Mouse (Mus musculus) hindbrain, embryonic 11.5 days (tissue): ENCODE data around the gene Ankfn1. TPM values are rescaled to one million over a fixed set of nuclear protein-coding genes. Genes with fewer than 3 reads are reported as not detected.

ENCODE experiments used
- ATAC-seq: fragments of 200-750 bp; cut with Nextera tagmentation; 2 replicates; pipeline ENCODE4 v1.8.0; 2017; ENCODE audit warnings: mild to moderate bottlenecking, moderate TSS enrichment, moderate library complexity; ENCODE audit not compliant: low FRiP score
- DNase-seq: peaks from one replicate; pipeline ENCODE4 v3.0.0-alpha.2; 2015; ENCODE audit warnings: low spot score
- H3K27ac ChIP-seq: fragments of 300-500 bp; sonication (generic); 2 replicates; pipeline ENCODE4 v1.5.1; 2014; ENCODE audit warnings: mild to moderate bottlenecking, low read depth, low read length
- H3K27me3 ChIP-seq: fragments of 300-500 bp; sonication (generic); 2 replicates; pipeline ENCODE4 v1.6.1; 2014; ENCODE audit warnings: mild to moderate bottlenecking, low read length, moderate library complexity, mixed read lengths; ENCODE audit not compliant: control insufficient read depth, insufficient read depth
- H3K36me3 ChIP-seq: fragments of 300-500 bp; sonication (generic); 2 replicates; pipeline ENCODE4 v1.6.1; 2014; ENCODE audit warnings: mild to moderate bottlenecking, low read length, moderate library complexity, mixed read lengths; ENCODE audit not compliant: control insufficient read depth, insufficient read depth
- H3K4me1 ChIP-seq: fragments of 300-500 bp; sonication (generic); replicated peaks from 2 replicates; pipeline ENCODE4 v1.6.1; 2014; ENCODE audit warnings: low read length, mixed read lengths; ENCODE audit not compliant: control insufficient read depth, insufficient read depth
- H3K4me2 ChIP-seq: fragments of 300-500 bp; sonication (generic); replicated peaks from 2 replicates; pipeline ENCODE4 v1.6.1; 2014; ENCODE audit warnings: mild to moderate bottlenecking, low read depth, low read length
- H3K4me3 ChIP-seq: fragments of 300-500 bp; sonication (generic); 2 replicates; pipeline ENCODE4 v1.5.1; 2014; ENCODE audit warnings: low read depth, low read length
- H3K9ac ChIP-seq: fragments of 300-500 bp; sonication (generic); 2 replicates; pipeline ENCODE4 v1.6.1; 2014; ENCODE audit warnings: low read depth, low read length
- H3K9me3 ChIP-seq: fragments of 300-500 bp; sonication (generic); 2 replicates; pipeline ENCODE4 v1.6.1; 2016; ENCODE audit warnings: low read length; ENCODE audit not compliant: control insufficient read depth
- WGBS: fragments of 180-500 bp; shearing (Covaris S2); extraction: QIAGEN DNeasy Blood & Tissue Kit; methylation state at CpG from one replicate; pipeline ENCODE4 v1.1.7; 2014; 5-methylcytosine and 5-hydroxymethylcytosine counted together
- polyA plus RNA-seq: library from polyadenylated mRNA; unstranded; fragments of >200 nt; fragmentation: Nextera tagmentation; extraction: Ambion mirVana; gene quantifications from 2 replicates; pipeline ENCODE4 v1.2.1, GENCODE M21; 2014

Gene Ankfn1
- polyA plus RNA-seq = 2.1 TPM in 2 replicates

DNA sequence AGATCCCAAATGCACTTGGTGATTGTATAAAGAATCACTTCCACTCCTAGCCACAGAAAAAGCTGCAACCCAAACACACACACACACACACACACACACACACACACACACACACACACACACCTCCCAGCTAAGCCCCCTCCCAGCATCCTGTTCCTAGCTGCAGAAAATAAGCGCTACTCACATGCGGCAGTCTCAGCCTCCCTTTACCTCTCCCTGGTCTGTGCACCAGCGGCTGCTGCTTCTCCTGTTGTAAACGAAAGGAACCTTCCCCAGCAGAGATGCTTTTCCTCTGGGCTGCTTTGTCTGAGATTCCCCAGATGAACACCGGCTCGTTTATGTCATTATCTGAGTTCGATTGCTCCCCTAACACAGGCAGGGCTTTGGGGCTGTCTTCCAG, at the start of gene Ankfn1:
Gene Ankfn1, minus strand, starts transcription at position 223 of the 400 bp plus-strand sequence.
- Histone ChIP-seq H3K9ac (no peak within 1 kb of the TSS), H3K9me3 (no peaks in the 10 kb centered on the region), H3K27me3 (no peaks in the 10 kb centered on the region), H3K27ac (no peak within 1 kb of the TSS), H3K4me1 (no peaks in the 10 kb centered on the region), H3K4me2 (no peak within 1 kb of the TSS), H3K36me3 (no peaks in the 10 kb centered on the region), H3K4me3 (no peak within 1 kb of the TSS)
- DNase-seq (no peak), ATAC-seq (no peak)
- 56% methylated on average over 7 of the region's 7 CpGs for WGBS

DNA sequence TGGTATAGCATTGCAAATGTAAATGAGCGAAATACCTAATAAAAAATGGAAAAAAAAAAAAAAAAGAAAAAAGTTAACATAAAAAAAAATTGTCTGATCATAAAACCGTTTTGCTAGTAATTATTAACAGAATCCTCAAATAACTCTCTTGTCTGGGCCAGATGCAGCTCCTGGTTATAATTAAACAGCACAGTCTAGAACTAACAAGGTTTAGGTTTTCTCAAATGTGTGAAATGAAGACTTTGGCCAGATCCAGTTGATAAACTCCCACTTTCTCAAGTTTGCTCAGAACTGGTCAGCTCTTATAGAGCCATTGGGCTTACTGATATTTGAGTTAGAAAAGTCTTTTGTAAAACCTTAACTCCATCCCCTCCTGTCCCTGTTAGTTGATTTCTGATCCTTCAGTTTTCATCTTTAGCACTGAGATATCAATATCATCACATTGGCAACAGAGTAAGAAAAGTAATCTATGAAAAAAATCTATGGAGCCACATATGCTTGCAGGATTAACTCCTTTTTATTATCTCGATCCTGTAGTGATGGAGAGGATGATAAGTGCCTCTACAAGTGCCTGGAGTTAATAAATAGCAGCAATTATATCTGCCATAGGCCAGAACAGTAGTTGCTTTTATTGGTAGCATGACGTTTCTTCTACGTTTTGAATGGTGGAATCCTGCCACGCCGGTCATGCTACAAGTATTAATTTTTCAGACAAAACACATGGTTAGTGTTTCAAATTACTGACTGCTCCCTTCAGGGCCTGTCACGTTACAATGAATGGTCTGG, 46.4 kb upstream of the Ankfn1 start:
- Histone ChIP-seq H3K4me1 (no peaks in the 10 kb centered on the region), H3K4me2 (no peak overlapping the region), H3K27ac (no peak overlapping the region), H3K27me3 (no peaks in the 10 kb centered on the region), H3K4me3 (no peak overlapping the region), H3K36me3 (no peaks in the 10 kb centered on the region), H3K9me3 (no peaks in the 10 kb centered on the region), H3K9ac (no peak overlapping the region)
- ATAC-seq (no peak), DNase-seq (no peak)
- WGBS = 77% methylated on average over 7 of the region's 8 CpGs

DNA sequence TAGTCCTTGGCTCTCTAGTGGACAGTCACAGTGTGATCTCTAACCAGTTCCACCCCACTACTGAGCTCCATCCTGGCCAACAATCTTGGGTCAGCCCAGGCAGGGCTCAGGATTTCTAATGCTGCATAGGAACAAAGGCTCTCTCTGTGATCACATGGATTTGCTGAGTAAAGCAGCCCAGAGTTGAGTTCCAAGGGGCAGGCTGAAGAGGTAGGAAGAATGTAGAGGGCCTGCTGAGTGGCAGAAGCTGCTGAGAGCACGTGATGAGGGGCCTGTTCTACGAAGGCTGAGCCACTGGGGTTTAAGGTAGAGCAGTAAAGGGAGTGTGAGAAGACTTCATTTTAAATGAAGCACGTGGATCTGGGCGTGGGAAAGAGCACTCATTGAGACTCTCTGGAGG, 41.1 kb upstream of the Ankfn1 start:
- 27% methylated on average over 4 of the region's 4 CpGs for WGBS
- ATAC-seq = no peak

DNA sequence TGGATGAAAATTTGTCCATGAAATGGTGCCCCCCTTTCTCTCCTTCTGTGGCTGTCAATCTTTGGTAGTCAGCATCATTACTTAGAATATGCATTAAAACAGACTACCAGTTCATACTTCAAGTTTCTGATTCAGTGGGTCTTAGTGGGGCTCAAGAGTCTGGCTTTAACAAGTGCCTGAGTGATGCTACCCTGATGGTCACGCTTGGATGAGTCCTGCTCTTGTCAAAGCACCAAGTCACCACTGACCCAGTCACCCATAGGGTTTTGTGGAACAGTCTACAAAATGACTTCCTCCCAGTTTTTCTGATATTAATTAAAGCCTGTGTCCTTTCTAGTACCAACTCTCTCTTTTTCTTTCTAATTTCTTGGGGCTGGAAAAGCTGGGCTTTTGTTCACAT, 34.0 kb upstream of the Ankfn1 start:
- Histone ChIP-seq H3K27ac (no peak overlapping the region), H3K4me1 (no peaks in the 10 kb centered on the region), H3K4me3 (no peak overlapping the region), H3K9ac (no peak overlapping the region), H3K36me3 (no peaks in the 10 kb centered on the region), H3K9me3 (no peaks in the 10 kb centered on the region), H3K4me2 (no peak overlapping the region), H3K27me3 (no peaks in the 10 kb centered on the region)
- DNase-seq = no peak
- 83% methylated on average over 1 of the region's 1 CpGs for WGBS
- ATAC-seq = no peak

More for the DNA sequence above, 41.1 kb upstream of the Ankfn1 start:
- Histone ChIP-seq H3K9me3 (no peaks in the 10 kb centered on the region), H3K27ac (no peak overlapping the region), H3K27me3 (no peaks in the 10 kb centered on the region), H3K9ac (no peak overlapping the region), H3K4me2 (no peak overlapping the region), H3K4me3 (no peak overlapping the region), H3K4me1 (no peaks in the 10 kb centered on the region), H3K36me3 (no peaks in the 10 kb centered on the region)
- no peak for DNase-seq

DNA sequence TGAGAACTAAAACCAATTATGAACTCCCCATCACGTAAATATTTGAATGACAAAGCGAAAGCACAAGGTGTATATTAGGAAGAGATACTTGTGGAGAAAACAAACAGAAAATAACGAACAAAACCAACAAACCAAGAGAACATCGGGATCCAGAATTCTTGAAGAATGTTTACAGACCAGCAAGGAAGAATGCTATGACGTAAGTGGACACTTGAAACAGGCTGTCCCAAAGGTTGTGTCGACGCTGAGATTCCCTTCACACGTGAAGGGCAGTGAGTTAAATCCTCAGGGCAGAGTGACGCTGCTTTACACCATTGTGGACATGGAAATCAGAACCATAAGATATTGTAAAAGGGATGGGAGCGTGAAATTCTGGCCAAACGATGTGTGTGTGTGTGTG, 30.5 kb upstream of the Ankfn1 start:
- Histone ChIP-seq H3K4me3 (no peak overlapping the region), H3K27ac (no peak overlapping the region), H3K36me3 (no peaks in the 10 kb centered on the region), H3K9ac (no peak overlapping the region), H3K27me3 (no peaks in the 10 kb centered on the region), H3K9me3 (no peaks in the 10 kb centered on the region), H3K4me2 (no peak overlapping the region), H3K4me1 (no peaks in the 10 kb centered on the region)
- 81% methylated on average over 11 of the region's 11 CpGs for WGBS
- ATAC-seq = no peak
- DNase-seq = no peak

DNA sequence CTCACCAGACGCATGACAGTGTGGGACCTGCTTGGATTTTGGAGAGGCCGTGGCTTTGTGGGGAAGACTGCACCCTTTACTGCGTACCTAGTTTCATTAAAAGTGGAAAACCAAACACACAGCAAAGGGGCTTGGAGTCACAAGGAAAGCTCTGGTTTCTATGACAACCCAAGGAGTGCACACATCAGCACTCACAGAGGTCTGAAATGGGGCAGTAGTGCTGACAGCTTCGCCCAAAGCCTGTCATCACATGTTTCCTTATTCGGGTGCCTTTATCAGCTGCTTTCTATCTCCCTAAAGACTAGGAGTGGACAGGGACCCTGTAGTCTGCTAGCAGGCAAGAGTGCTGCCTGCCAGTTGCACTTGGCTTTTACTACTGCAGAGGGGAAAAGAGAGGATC, 27.4 kb upstream of the Ankfn1 start:
- 50% methylated on average over 5 of the region's 5 CpGs for WGBS
- Histone ChIP-seq H3K4me1 (no peaks in the 10 kb centered on the region), H3K4me3 (no peak overlapping the region), H3K27me3 (no peaks in the 10 kb centered on the region), H3K9me3 (no peaks in the 10 kb centered on the region), H3K27ac (no peak overlapping the region), H3K4me2 (no peak overlapping the region), H3K36me3 (no peaks in the 10 kb centered on the region), H3K9ac (no peak overlapping the region)
- ATAC-seq = no peak
- peak; percentile 27 for DNase-seq

DNA sequence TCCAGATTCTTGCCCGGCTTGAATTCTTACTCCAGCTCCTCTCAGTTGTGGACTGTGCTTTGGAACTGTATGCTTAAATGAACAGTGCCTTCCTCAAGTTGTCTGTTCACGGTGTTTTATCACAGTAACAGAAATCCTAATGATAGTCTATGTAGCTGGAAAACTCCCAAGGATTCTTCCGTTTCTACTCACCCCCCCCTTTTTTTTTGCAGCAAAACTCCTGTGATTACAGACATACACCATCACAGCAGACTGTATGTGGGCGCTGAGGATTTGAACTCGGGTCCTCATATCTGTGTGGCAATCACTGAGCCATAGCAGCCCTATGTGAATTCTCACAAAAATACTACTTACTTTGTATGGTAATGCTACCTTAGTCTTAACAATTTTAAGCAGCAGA, 26.5 kb upstream of the Ankfn1 start:
- no peak overlapping the region for H3K4me2 ChIP-seq
- H3K4me1 ChIP-seq = no peaks in the 10 kb centered on the region
- no peaks in the 10 kb centered on the region for H3K36me3 ChIP-seq
- no peak overlapping the region for H3K4me3 ChIP-seq
- H3K9me3 ChIP-seq = no peaks in the 10 kb centered on the region
- no peak for ATAC-seq
- no peak for DNase-seq
- H3K27me3 ChIP-seq = no peaks in the 10 kb centered on the region
- H3K27ac ChIP-seq = no peak overlapping the region
- H3K9ac ChIP-seq = no peak overlapping the region
- WGBS = 85% methylated on average over 5 of the region's 5 CpGs

DNA sequence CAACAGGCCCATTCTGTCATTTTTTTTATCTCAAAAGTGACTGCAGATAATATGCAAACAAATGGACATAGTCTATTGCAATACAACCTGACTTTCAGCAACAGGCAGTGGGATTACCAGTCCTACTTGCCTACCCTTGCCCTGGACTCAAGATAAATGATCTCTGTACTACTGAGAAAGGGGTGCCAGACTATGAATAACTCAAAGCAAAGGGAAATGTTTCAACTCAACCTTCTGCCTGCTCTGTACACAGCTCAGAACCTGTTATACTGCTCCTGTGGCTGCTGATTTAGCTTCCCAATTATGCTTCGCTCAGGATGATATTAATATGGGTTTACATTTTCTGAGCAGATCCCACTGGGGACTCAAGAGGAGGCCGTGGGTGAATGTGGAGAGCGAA, 15.3 kb upstream of the Ankfn1 start:
- H3K27ac ChIP-seq = no peak overlapping the region
- no peaks in the 10 kb centered on the region for H3K27me3 ChIP-seq
- 95% methylated on average over 3 of the region's 3 CpGs for WGBS
- no peaks in the 10 kb centered on the region for H3K36me3 ChIP-seq
- no peak overlapping the region for H3K4me3 ChIP-seq
- DNase-seq (no peak), ATAC-seq (no peak)
- H3K4me1 ChIP-seq = no peaks in the 10 kb centered on the region
- no peaks in the 10 kb centered on the region for H3K9me3 ChIP-seq
- H3K4me2 ChIP-seq = no peak overlapping the region
- H3K9ac ChIP-seq = no peak overlapping the region

DNA sequence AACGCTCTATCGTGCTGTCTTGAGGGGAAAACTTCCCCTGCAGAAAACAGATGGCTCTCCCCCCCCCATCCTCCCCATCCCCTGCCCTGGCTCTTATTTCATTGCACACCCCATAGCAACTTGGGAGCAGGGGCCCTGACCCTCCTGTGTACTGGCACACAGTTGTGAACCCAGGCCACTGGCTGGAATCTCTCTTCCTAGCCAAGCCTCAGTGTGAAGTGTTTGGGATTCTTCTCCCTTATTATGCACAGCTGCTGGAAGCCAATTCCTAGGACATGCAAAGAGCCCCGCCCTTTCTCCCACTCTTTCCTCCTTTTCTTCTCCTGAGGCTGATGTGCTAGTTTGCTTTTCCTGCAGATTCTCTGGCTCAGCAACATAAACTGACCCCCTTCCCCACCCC, 1.4 kb downstream of the Ankfn1 start:
- WGBS = 55% methylated on average over 3 of the region's 3 CpGs
- H3K4me3 ChIP-seq = no peak overlapping the region
- H3K4me1 ChIP-seq = no peaks in the 10 kb centered on the region
- no peaks in the 10 kb centered on the region for H3K36me3 ChIP-seq
- no peaks in the 10 kb centered on the region for H3K9me3 ChIP-seq
- no peak overlapping the region for H3K27ac ChIP-seq
- H3K4me2 ChIP-seq = no peak overlapping the region
- H3K27me3 ChIP-seq = no peaks in the 10 kb centered on the region
- ATAC-seq (no peak), DNase-seq (no peak)
- H3K9ac ChIP-seq = no peak overlapping the region
